Mouse (Mus musculus): ENCODE results near the gene Arhgef18. TPM values are rescaled to one million over a fixed set of nuclear protein-coding genes. Genes with fewer than 3 reads are reported as not detected.

Gene Arhgef18
- polyA plus RNA-seq, 2 experiments, result 2.0 to 3.6 TPM

GRCm38 (mm10) chr8:3411085-3411484 is 18.3 kb downstream of the Arhgef18 start:
- 26% methylated on average over 2 of the region's 2 CpGs for WGBS (ENCODE audit: insufficient replicate concordance)
- no peaks in the 10 kb centered on the region for H3K27me3 ChIP-seq (ENCODE audit: control insufficient read depth, insufficient read depth, low read length)
- H3K36me3 ChIP-seq (replicated peaks; ENCODE audit: control insufficient read depth, insufficient read depth, low read depth), result no peaks in the 10 kb centered on the region
- H3K4me3 ChIP-seq (ENCODE audit: insufficient read depth in 1 of 2, low read depth in 2 of 2, low read length in 2 of 2), result no peak overlapping the region
- ATAC-seq (ENCODE audit: insufficient read depth), result peak; percentile 47
- peak overlapping the region; percentile 48; the same call in 1 of the 2 replicates for H3K27ac ChIP-seq
- peaks cover 40 to 67% of the 10 kb centered on the region in 2 experiments for H3K4me1 ChIP-seq (replicated peaks; ENCODE audit: control insufficient read depth in 2 of 2, insufficient read depth in 2 of 2, low read length in 1 of 2)
- H3K9ac ChIP-seq (replicated peaks), result no peak overlapping the region; the same call in 1 of the 2 replicates
- DNase-seq (ENCODE audit: low read depth in 3 of 3, low spot score in 3 of 3), result peak; percentile 55 to 62 (median 58)
- TF ChIP-seq CTCF (IDR thresholded peaks at IDR 0.05; ENCODE audit: low read depth) (no peak), EP300 (IDR thresholded peaks at IDR 0.05; ENCODE audit: low read depth) (peak; percentile 67)
- peak overlapping the region; percentile 34; the same call in 1 of the 2 replicates for H3K4me2 ChIP-seq (ENCODE audit: low read depth)
- H3K9me3 ChIP-seq (ENCODE audit: control insufficient read depth, low read length), result no peaks in the 10 kb centered on the region

GRCm38 (mm10) chr8:3411901-3412301 is 19.1 kb downstream of the Arhgef18 start:
- Histone ChIP-seq H3K4me2 (ENCODE audit: low read depth) (peak overlapping the region; percentile 34), H3K4me1 (replicated peaks; ENCODE audit: control insufficient read depth in 2 of 2, insufficient read depth in 2 of 2, low read length in 1 of 2) (peaks cover 40 to 67% of the 10 kb centered on the region in 2 experiments), H3K9me3 (ENCODE audit: control insufficient read depth, low read length) (no peaks in the 10 kb centered on the region), H3K4me3 (ENCODE audit: insufficient read depth in 1 of 2, low read depth in 2 of 2, low read length in 2 of 2) (no peak overlapping the region), H3K27ac (peak overlapping the region; percentile 48), H3K9ac (replicated peaks) (no peak overlapping the region), H3K36me3 (replicated peaks; ENCODE audit: control insufficient read depth, insufficient read depth, low read depth) (no peaks in the 10 kb centered on the region), H3K27me3 (ENCODE audit: control insufficient read depth, insufficient read depth, low read length) (no peaks in the 10 kb centered on the region)
- ATAC-seq (ENCODE audit: insufficient read depth), result peak; percentile 80
- 14% methylated on average over 7 of the region's 7 CpGs for WGBS (ENCODE audit: insufficient replicate concordance)
- DNase-seq (ENCODE audit: low read depth in 3 of 3, low spot score in 3 of 3), result peak; percentile 64 to 68 (median 66)
- TF ChIP-seq EP300 (IDR thresholded peaks at IDR 0.05; ENCODE audit: low read depth), result peak; percentile 78
- no peak for TF ChIP-seq CTCF (IDR thresholded peaks at IDR 0.05; ENCODE audit: low read depth)

DNA sequence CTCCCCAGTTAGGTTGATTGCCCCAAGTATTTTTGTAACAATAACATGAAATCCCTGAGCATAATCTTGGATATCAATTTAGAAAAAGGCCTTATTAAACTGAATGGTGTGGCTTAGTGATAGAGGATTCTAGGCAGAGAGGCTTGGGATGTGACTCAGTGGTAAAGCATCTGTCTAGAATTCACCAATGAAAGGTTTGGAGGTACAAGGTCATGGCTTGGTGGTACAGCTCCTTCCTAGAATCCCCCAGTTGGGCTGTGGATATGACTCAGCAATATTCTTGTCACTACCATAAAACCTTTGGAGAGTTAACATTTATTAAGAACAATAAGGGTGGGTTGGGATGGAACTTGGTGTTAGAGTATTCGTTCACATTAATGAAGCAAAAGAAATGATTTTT is 20.0 kb downstream of the Arhgef18 start:
- Histone ChIP-seq H3K4me3 (ENCODE audit: insufficient read depth in 1 of 2, low read depth in 2 of 2, low read length in 2 of 2) (no peak overlapping the region), H3K9me3 (ENCODE audit: control insufficient read depth, low read length) (no peaks in the 10 kb centered on the region), H3K27ac (no peak overlapping the region), H3K27me3 (ENCODE audit: control insufficient read depth, insufficient read depth, low read length) (no peaks in the 10 kb centered on the region), H3K4me2 (ENCODE audit: low read depth) (no peak overlapping the region), H3K4me1 (replicated peaks; ENCODE audit: control insufficient read depth in 2 of 2, insufficient read depth in 2 of 2, low read length in 1 of 2) (peaks cover 32 to 65% of the 10 kb centered on the region in 2 experiments), H3K36me3 (replicated peaks; ENCODE audit: control insufficient read depth, insufficient read depth, low read depth) (no peaks in the 10 kb centered on the region), H3K9ac (replicated peaks) (no peak overlapping the region)
- WGBS (ENCODE audit: insufficient replicate concordance), result 67% methylated on average over 1 of the region's 1 CpGs
- DNase-seq (ENCODE audit: low read depth in 3 of 3, low spot score in 3 of 3) (no peak), ATAC-seq (ENCODE audit: insufficient read depth) (no peak)
- TF ChIP-seq EP300 (IDR thresholded peaks at IDR 0.05; ENCODE audit: low read depth), result no peak
- TF ChIP-seq CTCF (IDR thresholded peaks at IDR 0.05; ENCODE audit: low read depth), result no peak

- no peak overlapping the region for H3K4me3 ChIP-seq (ENCODE audit: insufficient read depth in 1 of 2, low read depth in 2 of 2, low read length in 2 of 2)
- no peak overlapping the region for H3K27ac ChIP-seq
- WGBS (ENCODE audit: insufficient replicate concordance), result 62% methylated on average over 6 of the region's 6 CpGs
- TF ChIP-seq CTCF (IDR thresholded peaks at IDR 0.05; ENCODE audit: low read depth), result no peak
- no peak for TF ChIP-seq EP300 (IDR thresholded peaks at IDR 0.05; ENCODE audit: low read depth)
- no peak overlapping the region for H3K4me2 ChIP-seq (ENCODE audit: low read depth)
- no peak for ATAC-seq (ENCODE audit: insufficient read depth)
- no peaks in the 10 kb centered on the region for H3K9me3 ChIP-seq (ENCODE audit: control insufficient read depth, low read length)
- H3K36me3 ChIP-seq (replicated peaks; ENCODE audit: control insufficient read depth, insufficient read depth, low read depth), result no peaks in the 10 kb centered on the region
- H3K4me1 ChIP-seq (replicated peaks; ENCODE audit: control insufficient read depth in 2 of 2, insufficient read depth in 2 of 2, low read length in 1 of 2), result peaks cover 31 to 59% of the 10 kb centered on the region in 2 experiments
- H3K27me3 ChIP-seq (ENCODE audit: control insufficient read depth, insufficient read depth, low read length), result no peaks in the 10 kb centered on the region
- H3K9ac ChIP-seq (replicated peaks), result no peak overlapping the region
- DNase-seq (ENCODE audit: low read depth in 3 of 3, low spot score in 3 of 3), result no peak
Measured at GRCm38 (mm10) chr8:3414639-3415190, 21.9 kb downstream of the Arhgef18 start.

DNA sequence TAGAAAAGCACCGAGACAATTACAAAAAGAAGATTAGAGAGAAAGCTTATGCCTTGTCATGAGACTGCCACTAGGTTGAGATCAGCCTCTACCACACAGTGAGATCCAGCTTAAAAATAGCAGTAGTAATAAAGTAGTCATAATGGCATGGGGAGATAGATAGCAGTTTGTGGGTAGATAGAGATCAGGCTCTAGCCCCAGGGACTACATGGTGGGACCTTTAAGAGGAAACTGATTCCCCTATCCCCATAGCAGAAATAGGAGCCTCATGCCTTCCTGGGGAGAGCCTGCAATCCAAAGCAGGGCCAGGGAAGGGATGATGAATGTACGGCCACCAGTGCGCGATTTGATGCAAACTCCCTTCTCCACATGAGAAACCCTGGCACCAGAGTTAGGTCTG is 22.5 kb downstream of the Arhgef18 start:
- H3K4me1 ChIP-seq (replicated peaks; ENCODE audit: control insufficient read depth in 2 of 2, insufficient read depth in 2 of 2, low read length in 1 of 2), result peaks cover 31 to 59% of the 10 kb centered on the region in 2 experiments
- no peak overlapping the region for H3K4me3 ChIP-seq (ENCODE audit: insufficient read depth in 1 of 2, low read depth in 2 of 2, low read length in 2 of 2)
- H3K9ac ChIP-seq (replicated peaks), result no peak overlapping the region
- TF ChIP-seq EP300 (IDR thresholded peaks at IDR 0.05; ENCODE audit: low read depth), result no peak
- H3K27ac ChIP-seq, result no peak overlapping the region
- no peaks in the 10 kb centered on the region for H3K9me3 ChIP-seq (ENCODE audit: control insufficient read depth, low read length)
- 47% methylated on average over 4 of the region's 4 CpGs for WGBS (ENCODE audit: insufficient replicate concordance)
- H3K4me2 ChIP-seq (ENCODE audit: low read depth), result no peak overlapping the region
- H3K36me3 ChIP-seq (replicated peaks; ENCODE audit: control insufficient read depth, insufficient read depth, low read depth), result no peaks in the 10 kb centered on the region
- H3K27me3 ChIP-seq (ENCODE audit: control insufficient read depth, insufficient read depth, low read length), result no peaks in the 10 kb centered on the region
- DNase-seq (ENCODE audit: low read depth in 3 of 3, low spot score in 3 of 3) (no peak), ATAC-seq (ENCODE audit: insufficient read depth) (no peak)
